Mouse (Mus musculus) hindbrain, embryonic 16.5 days (tissue): ENCODE results near the gene Stfa2l1. TPM values are rescaled to one million over a fixed set of nuclear protein-coding genes. Genes with fewer than 3 reads are reported as not detected.
"Not testable (repeated sequence)": the region's sequence is repeated elsewhere in the genome, so short reads cannot be mapped to it uniquely, and the experiment has no call there.

Experiments
- ATAC-seq: fragments of 200-750 bp; cut with Nextera tagmentation; 2 replicates; pipeline ENCODE4 v1.8.0; 2017; ENCODE audit warnings: moderate TSS enrichment, moderate library complexity
- H3K27ac ChIP-seq: fragments of 300-500 bp; sonication (generic); 2 replicates; pipeline ENCODE4 v1.5.1; 2014; ENCODE audit warnings: low read depth, mild to moderate bottlenecking, control low read depth, low read length, moderate library complexity
- H3K27me3 ChIP-seq: fragments of 300-500 bp; sonication (generic); replicated peaks from 2 replicates; pipeline ENCODE4 v1.6.1; 2014; ENCODE audit warnings: low read length; ENCODE audit not compliant: control insufficient read depth, insufficient read depth
- H3K36me3 ChIP-seq: fragments of 300-500 bp; sonication (generic); 2 replicates; pipeline ENCODE4 v1.6.1; 2014; ENCODE audit warnings: mild to moderate bottlenecking, low read length, moderate library complexity, mixed read lengths; ENCODE audit not compliant: control insufficient read depth, insufficient read depth
- H3K4me1 ChIP-seq: fragments of 300-500 bp; sonication (generic); 2 replicates; pipeline ENCODE4 v1.6.1; 2014; ENCODE audit warnings: low read depth, low read length; ENCODE audit not compliant: control insufficient read depth, insufficient read depth
- H3K4me2 ChIP-seq: fragments of 300-500 bp; sonication (generic); 2 replicates; pipeline ENCODE4 v1.6.1; 2014; ENCODE audit warnings: mild to moderate bottlenecking, low read length, control low read depth, moderate library complexity
- H3K4me3 ChIP-seq: fragments of 300-500 bp; sonication (generic); 2 replicates; pipeline ENCODE4 v1.5.1; 2014; ENCODE audit warnings: mild to moderate bottlenecking, low read length, control low read depth, moderate library complexity
- H3K9ac ChIP-seq: fragments of 300-500 bp; sonication (generic); 2 replicates; pipeline ENCODE4 v1.6.1; 2014; ENCODE audit warnings: low read depth, mild to moderate bottlenecking, control low read depth, low read length, moderate library complexity
- H3K9me3 ChIP-seq: fragments of 300-500 bp; sonication (generic); 2 replicates; pipeline ENCODE4 v1.6.1; 2014; ENCODE audit warnings: mild to moderate bottlenecking, low read length, moderate library complexity; ENCODE audit not compliant: control insufficient read depth
- WGBS: fragments of 180-500 bp; shearing (Covaris S2); extraction: QIAGEN DNeasy Blood & Tissue Kit; methylation state at CpG from one replicate; pipeline ENCODE4 v1.1.7; 2014; 5-methylcytosine and 5-hydroxymethylcytosine counted together
- polyA plus RNA-seq: library from polyadenylated mRNA; unstranded; fragments of >200 nt; fragmentation: Nextera tagmentation; extraction: Ambion mirVana; gene quantifications from 2 replicates; pipeline ENCODE4 v1.2.1, GENCODE M21; 2015

The Stfa2l1 gene
- not detected in 2 replicates for polyA plus RNA-seq

DNA sequence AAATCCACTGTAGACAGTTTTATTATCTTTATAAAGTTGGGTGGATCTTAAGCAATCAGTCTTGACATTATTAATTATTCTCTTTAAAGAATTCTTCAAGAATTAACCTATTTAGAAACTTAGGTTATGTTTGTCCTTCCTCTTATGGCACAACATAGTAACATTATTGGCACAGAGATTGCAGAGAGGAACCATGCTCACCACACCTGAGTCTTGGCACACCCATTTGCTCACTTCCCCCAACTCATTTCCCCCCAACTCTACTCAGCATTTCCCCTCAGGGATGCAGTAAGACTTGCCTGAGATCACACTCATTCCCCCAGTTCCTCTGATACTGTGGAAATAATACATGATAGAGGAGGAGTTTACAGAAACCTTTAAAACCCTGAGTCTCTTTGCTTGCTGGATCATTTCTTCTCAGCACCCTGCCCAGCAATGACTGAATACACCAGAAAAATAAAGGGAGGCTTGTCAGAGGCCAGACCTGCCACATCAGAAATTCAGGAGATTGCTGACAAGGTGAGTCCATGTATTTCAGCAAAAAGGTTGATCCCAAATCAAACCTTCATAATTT, at the start of gene Stfa2l1:
Gene Stfa2l1 (plus strand): TSS at position 410 of the 574 bp plus-strand sequence.
- no peak within 1 kb of the TSS for H3K27ac ChIP-seq
- H3K4me2 ChIP-seq = no peak within 1 kb of the TSS
- ATAC-seq = no peak
- no peak within 1 kb of the TSS for H3K4me3 ChIP-seq
- no peaks in the 10 kb centered on the region for H3K27me3 ChIP-seq
- no peaks in the 10 kb centered on the region for H3K9me3 ChIP-seq
- H3K4me1 ChIP-seq = no peaks in the 10 kb centered on the region
- no peak within 1 kb of the TSS for H3K9ac ChIP-seq
- H3K36me3 ChIP-seq = no peaks in the 10 kb centered on the region

GRCm38 (mm10) chr16:36111486-36111885, 45.1 kb upstream of the Stfa2l1 start:
- ATAC-seq, H3K9ac ChIP-seq: not testable (repeated sequence)

GRCm38 (mm10) chr16:36115751-36116150, 40.9 kb upstream of the Stfa2l1 start:
- H3K36me3 ChIP-seq, H3K9ac ChIP-seq, H3K9me3 ChIP-seq, H3K4me2 ChIP-seq, ATAC-seq, H3K4me1 ChIP-seq, H3K27ac ChIP-seq, H3K27me3 ChIP-seq, H3K4me3 ChIP-seq: not testable (repeated sequence)
- WGBS = 95% methylated on average over 6 of the region's 6 CpGs

More at GRCm38 (mm10) chr16:36111486-36111885, 45.1 kb upstream of the Stfa2l1 start:
- H3K36me3 ChIP-seq, H3K4me3 ChIP-seq, H3K4me2 ChIP-seq, H3K27ac ChIP-seq, H3K9me3 ChIP-seq, H3K27me3 ChIP-seq, H3K4me1 ChIP-seq: not testable (repeated sequence)

GRCm38 (mm10) chr16:36128092-36128491, 28.5 kb upstream of the Stfa2l1 start:
- no peak overlapping the region for H3K9ac ChIP-seq
- H3K36me3 ChIP-seq = no peaks in the 10 kb centered on the region
- no peak overlapping the region for H3K27ac ChIP-seq
- no peak overlapping the region for H3K4me3 ChIP-seq
- H3K4me2 ChIP-seq = no peak overlapping the region
- H3K9me3 ChIP-seq = no peaks in the 10 kb centered on the region
- no peaks in the 10 kb centered on the region for H3K27me3 ChIP-seq
- H3K4me1 ChIP-seq = no peaks in the 10 kb centered on the region
- WGBS = 96% methylated on average over 7 of the region's 7 CpGs
- ATAC-seq = no peak

DNA sequence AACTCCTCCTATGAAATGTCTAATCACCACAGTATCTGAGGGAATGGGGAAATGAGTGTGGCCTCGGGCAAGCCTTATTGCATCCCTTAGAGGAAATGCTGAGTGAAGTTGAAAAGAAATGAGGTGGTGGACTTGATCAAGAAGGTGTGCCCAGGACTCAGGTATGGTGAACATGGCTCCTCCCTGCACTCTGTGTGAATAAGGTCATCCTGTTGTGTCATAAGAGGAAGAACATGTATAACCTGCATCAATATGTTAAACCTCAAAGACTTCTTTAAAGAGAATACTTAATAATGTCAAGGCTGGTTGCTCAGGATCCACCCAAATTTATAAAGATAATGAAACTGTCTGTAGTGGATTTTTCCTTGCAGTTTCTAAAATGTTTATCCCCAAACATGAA, 25.5 kb upstream of the Stfa2l1 start, which contains the start of gene Csta1:
Gene Csta1 (minus strand): TSS at position 101 of the 400 bp plus-strand sequence.
- no peaks in the 10 kb centered on the region for H3K9me3 ChIP-seq
- no peaks in the 10 kb centered on the region for H3K36me3 ChIP-seq
- WGBS = 84% methylated on average over 1 of the region's 1 CpGs
- H3K4me2 ChIP-seq = no peak within 1 kb of the TSS
- no peak within 1 kb of the TSS for H3K4me3 ChIP-seq
- no peaks in the 10 kb centered on the region for H3K27me3 ChIP-seq
- H3K9ac ChIP-seq = no peak within 1 kb of the TSS
- H3K27ac ChIP-seq = no peak within 1 kb of the TSS
- no peak for ATAC-seq
- H3K4me1 ChIP-seq = no peaks in the 10 kb centered on the region

GRCm38 (mm10) chr16:36138201-36138600, 18.4 kb upstream of the Stfa2l1 start:
- Histone ChIP-seq H3K9ac (no peak overlapping the region), H3K4me1 (no peaks in the 10 kb centered on the region), H3K9me3 (no peaks in the 10 kb centered on the region), H3K27ac (no peak overlapping the region), H3K4me3 (no peak overlapping the region), H3K27me3 (no peaks in the 10 kb centered on the region), H3K36me3 (no peaks in the 10 kb centered on the region), H3K4me2 (no peak overlapping the region)
- ATAC-seq = no peak
- WGBS = 87% methylated on average over 2 of the region's 2 CpGs

GRCm38 (mm10) chr16:36167841-36168240, 11.2 kb downstream of the Stfa2l1 start:
- not testable (repeated sequence) for H3K27me3 ChIP-seq
- WGBS = 88% methylated on average over 9 of the region's 10 CpGs

DNA sequence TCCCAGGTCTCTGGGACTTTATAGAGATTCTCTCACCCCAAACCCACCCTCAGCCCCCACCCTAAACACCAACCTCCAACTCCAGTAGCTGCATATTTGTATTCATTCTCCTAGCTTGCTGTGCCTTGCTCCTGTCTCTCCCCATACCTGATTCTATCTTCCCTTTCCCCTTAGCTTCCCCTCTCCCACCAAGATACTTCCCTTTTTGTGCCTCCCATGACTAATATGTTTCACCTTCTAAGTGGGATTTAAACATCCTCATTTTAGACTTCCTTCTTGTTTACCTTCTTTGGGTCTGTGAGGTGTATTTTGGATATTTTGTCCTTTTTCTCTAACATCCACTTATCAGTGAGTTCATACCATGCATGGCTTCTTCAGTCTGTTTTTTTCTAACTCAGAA, 19.5 kb downstream of the Stfa2l1 start:
- Histone ChIP-seq H3K4me2 (no peak overlapping the region), H3K27ac (no peak overlapping the region), H3K4me1 (no peaks in the 10 kb centered on the region), H3K4me3 (no peak overlapping the region), H3K9ac (no peak overlapping the region), H3K36me3 (no peaks in the 10 kb centered on the region), H3K27me3 (no peaks in the 10 kb centered on the region), H3K9me3 (0 out of 2 replicates have a peak, but pooled peaks cover 2% of the 10 kb centered on the region)
- ATAC-seq = no peak

More at GRCm38 (mm10) chr16:36167841-36168240, 11.2 kb downstream of the Stfa2l1 start:
- not testable (repeated sequence) for H3K36me3 ChIP-seq, H3K4me2 ChIP-seq, H3K9me3 ChIP-seq, H3K27ac ChIP-seq, ATAC-seq, H3K9ac ChIP-seq, H3K4me1 ChIP-seq, H3K4me3 ChIP-seq

- no peak for ATAC-seq
- Histone ChIP-seq H3K4me2 (no peak overlapping the region), H3K36me3 (no peaks in the 10 kb centered on the region), H3K9ac (no peak overlapping the region), H3K4me1 (no peaks in the 10 kb centered on the region), H3K27me3 (no peaks in the 10 kb centered on the region), H3K9me3 (0 out of 2 replicates have a peak, but pooled peaks cover 2% of the 10 kb centered on the region), H3K4me3 (no peak overlapping the region), H3K27ac (no peak overlapping the region)
- WGBS = 85% methylated on average over 2 of the region's 2 CpGs
Observed at GRCm38 (mm10) chr16:36179910-36180309, 23.3 kb downstream of the Stfa2l1 start.

- ATAC-seq, H3K36me3 ChIP-seq, H3K9ac ChIP-seq, H3K4me1 ChIP-seq, H3K27me3 ChIP-seq, H3K27ac ChIP-seq, H3K9me3 ChIP-seq, H3K4me3 ChIP-seq, H3K4me2 ChIP-seq: not testable (repeated sequence)
- 89% methylated on average over 4 of the region's 4 CpGs for WGBS
Observed at GRCm38 (mm10) chr16:36183912-36184311, 27.3 kb downstream of the Stfa2l1 start, which contains the start of gene Gm5483. Gene Gm5483 (plus strand): TSS chr16:36184212.
